Comparison of ENCODE assay signal across 12 mouse cellular contexts in genomic region chr10:121329586-121329985, GRCm38 (mm10).
"Had no signal": no experiment of that assay in that cellular context is flagged by ENCODE, and none has a peak within 500 bp of the region (broad histone marks: within the 10 kb centered on the region; RNA-seq: fewer than 3 reads in every experiment).

No protein-coding gene starts in this region.

- DNase-seq: left cerebral cortex, postnatal 4 days; liver; liver, embryonic 13.5 days; liver, postnatal 0 days; lung, adult 18-20 months; lung, adult 2 months; lung, embryonic 14.5 days; lung, postnatal 10 days; lung, postnatal 14 days; lung, postnatal 36 days; lung, postnatal 4 days; midbrain, embryonic 14.5 days had no signal
